Mouse (Mus musculus): ENCODE measurements around the gene Acan.

GRCm38 (mm10) chr7:79148711-79149266 is 95.5 kb downstream of the Acan start, which contains the start of gene Mfge8:
- peak; percentile 1; the same call in 1 of the 2 replicates for TF ChIP-seq CTCF (IDR thresholded peaks at IDR 0.05)
- TF ChIP-seq EP300 (IDR thresholded peaks at IDR 0.05): no peak

All from lung, postnatal 0 days (tissue).